Mouse (Mus musculus) layer of hippocampus, adult 8-10 months (tissue): ENCODE measurements at regions not wholly inside any gene's neighbourhood (a gene's known extent, or its start where the extent isn't known, plus 50 kb on each side); places are given as distances from the start of the nearest gene placed in this dataset.

Source experiments
- DNase-seq, 2 experiments: peaks; one replicate each; pipeline ENCODE4 v3.0.0; 2022; ENCODE audit warnings: low spot score in 2 of 2

DNA sequence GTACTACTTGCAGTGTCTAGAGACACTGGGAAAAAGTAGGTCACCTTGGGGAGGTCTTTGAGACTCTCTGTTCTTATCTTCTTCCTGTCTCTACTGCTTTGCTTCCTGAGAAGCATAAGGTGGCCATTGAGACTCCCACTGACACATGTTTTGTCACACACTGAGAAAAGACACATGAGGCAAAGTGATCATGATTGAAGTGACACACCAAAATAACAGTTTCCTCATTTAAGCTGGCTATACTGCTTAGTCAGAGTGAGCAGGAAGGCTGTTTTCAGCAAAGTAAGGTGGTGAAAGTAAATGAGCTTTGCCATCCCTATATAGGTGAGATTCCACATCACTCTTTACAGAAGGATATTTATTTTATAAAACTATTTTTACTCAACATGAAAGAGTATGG is 63.8 kb upstream of the Epha5 start:
- DNase-seq, result no peak
